Mouse (Mus musculus): ENCODE results near the gene Fhod1. TPM values are rescaled to one million over a fixed set of nuclear protein-coding genes. Genes with fewer than 3 reads are reported as not detected.

Gene Fhod1
- total RNA-seq, 1 experiment from 2014 or later, result 4.2 TPM

Other genes with a start within 250 kb of the Fhod1 start
- gene Ces4a, start 216.2 kb downstream of the Fhod1 start, total RNA-seq (2017), result not detected in 2 replicates
- gene Cbfb, start 177.3 kb downstream of the Fhod1 start, total RNA-seq (2017), result 163 and 164 TPM in 2 replicates
- 15.8 and 18.0 TPM in 2 replicates for gene D230025D16Rik, start 122.8 kb downstream of the Fhod1 start, total RNA-seq (2017)
- 0.18 TPM in 1 of 2 replicates, not detected in the other for gene B3gnt9, start 92.8 kb downstream of the Fhod1 start, total RNA-seq (2017)
- 14.2 and 19.1 TPM in 2 replicates for gene Tradd, start 83.3 kb downstream of the Fhod1 start, total RNA-seq (2017)
- gene Fbxl8, start 83.3 kb downstream of the Fhod1 start, total RNA-seq (2017), result 5.2 and 5.6 TPM in 2 replicates
- not detected in 2 replicates for gene Hsf4, start 78.2 kb downstream of the Fhod1 start, total RNA-seq (2017)
- 0.05 TPM in 1 of 2 replicates, not detected in the other for gene Nol3, start 71.8 kb downstream of the Fhod1 start, total RNA-seq (2017)
- gene 4931428F04Rik, start 58.1 kb downstream of the Fhod1 start, total RNA-seq (2017), result 2.9 and 6.7 TPM in 2 replicates
- gene Exoc3l, start 51.9 kb downstream of the Fhod1 start, total RNA-seq (2017), result 2.3 and 2.6 TPM in 2 replicates
- gene E2f4, start 50.3 kb downstream of the Fhod1 start, total RNA-seq (2017), result 52.6 and 69.5 TPM in 2 replicates
- gene Elmo3, start 42.4 kb downstream of the Fhod1 start, total RNA-seq (2017), result 2.1 and 5.1 TPM in 2 replicates
- gene Lrrc29, start 21.7 kb downstream of the Fhod1 start, total RNA-seq (2017), result 1.2 and 4.0 TPM in 2 replicates
- gene Tmem208, start 21.6 kb downstream of the Fhod1 start, total RNA-seq (2017), result 21.7 and 28.4 TPM in 2 replicates
- gene Slc9a5, start 890 bp upstream of the Fhod1 start, total RNA-seq (2017), result 0.10 and 0.46 TPM in 2 replicates
- not detected in 2 replicates for gene Plekhg4, start 25.3 kb upstream of the Fhod1 start, total RNA-seq (2017)
- gene Kctd19, start 65.5 kb upstream of the Fhod1 start, total RNA-seq (2017), result not detected in 2 replicates
- gene Lrrc36, start 65.6 kb upstream of the Fhod1 start, total RNA-seq (2017), result 0.69 and 1.5 TPM in 2 replicates
- not detected in 2 replicates for gene Tppp3, start 123.6 kb upstream of the Fhod1 start, total RNA-seq (2017)
- gene Zdhhc1, start 148.9 kb upstream of the Fhod1 start, total RNA-seq (2017), result 2.4 and 3.5 TPM in 2 replicates
- not detected in 2 replicates for gene Hsd11b2, start 170.8 kb upstream of the Fhod1 start, total RNA-seq (2017)
- 27.5 and 33.4 TPM in 2 replicates for gene Atp6v0d1, start 218.1 kb upstream of the Fhod1 start, total RNA-seq (2017)

Data from common myeloid progenitor, adult 5-6 weeks (primary cell).